Mouse (Mus musculus) heart, adult 11 months (tissue): Measurements from ENCODE around the gene Atl3.

Experiments used
- DNase-seq: peaks from one replicate; pipeline ENCODE4 v3.0.0; 2022

Gene Atl3

DNA sequence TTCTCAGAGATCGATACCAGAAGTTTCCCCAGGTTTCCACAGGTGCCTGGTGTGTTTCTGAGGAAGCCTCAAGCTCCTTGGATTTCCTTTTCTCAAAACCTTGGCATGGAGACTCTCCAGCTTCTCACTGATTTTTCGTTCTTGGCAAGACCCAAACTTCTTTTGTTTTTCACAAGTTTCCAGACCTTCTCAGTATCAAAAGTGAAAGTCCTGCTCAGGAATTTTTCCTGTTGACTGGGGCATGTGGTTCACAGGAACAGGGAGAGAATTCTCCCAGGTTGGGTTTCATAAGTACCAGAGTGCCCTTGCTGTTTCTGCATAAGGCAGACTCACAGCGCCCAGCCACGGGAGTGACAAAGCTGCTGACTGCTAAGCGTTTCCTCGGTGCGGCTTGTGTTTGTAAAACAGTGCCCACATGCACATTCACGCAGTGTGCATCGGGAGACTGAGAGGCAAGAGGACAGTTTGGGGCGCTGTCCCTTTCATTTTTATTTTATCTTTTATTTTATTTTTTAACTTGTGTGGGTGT is 68.8 kb downstream of the Atl3 start:
- peak; percentile 91 for DNase-seq

GRCm38 (mm10) chr19:7563676-7564075 is 69.8 kb downstream of the Atl3 start:
- DNase-seq, result no peak

GRCm38 (mm10) chr19:7564457-7564856 is 70.6 kb downstream of the Atl3 start:
- DNase-seq, result peak; percentile 81

GRCm38 (mm10) chr19:7566826-7567225 is 73.0 kb downstream of the Atl3 start:
- peak; percentile 87 for DNase-seq

DNA sequence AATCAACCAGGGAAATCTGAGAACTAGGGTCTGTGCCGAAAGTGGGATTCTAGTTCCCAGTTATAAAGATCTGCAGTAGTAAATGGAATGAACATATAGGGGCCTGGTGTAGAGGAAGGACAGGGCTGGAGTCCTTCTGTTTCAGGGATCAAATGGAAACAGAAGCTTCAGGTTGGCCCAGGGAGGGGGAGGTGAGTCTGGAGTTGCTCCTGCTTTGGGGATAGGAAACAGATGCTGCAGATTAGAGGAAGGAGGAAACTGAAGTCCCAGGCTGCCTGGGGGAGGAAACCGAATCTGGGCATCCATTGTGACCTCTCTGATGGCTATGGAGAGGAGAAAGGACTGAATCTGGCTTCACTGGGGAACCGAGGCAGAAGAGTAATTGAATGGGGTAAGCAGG is 74.5 kb downstream of the Atl3 start:
- DNase-seq, result peak; percentile 94

- DNase-seq, result no peak
Observed at GRCm38 (mm10) chr19:7569650-7570049, 75.8 kb downstream of the Atl3 start.

- DNase-seq, result no peak
Observed at GRCm38 (mm10) chr19:7576180-7576579, 82.3 kb downstream of the Atl3 start.

DNA sequence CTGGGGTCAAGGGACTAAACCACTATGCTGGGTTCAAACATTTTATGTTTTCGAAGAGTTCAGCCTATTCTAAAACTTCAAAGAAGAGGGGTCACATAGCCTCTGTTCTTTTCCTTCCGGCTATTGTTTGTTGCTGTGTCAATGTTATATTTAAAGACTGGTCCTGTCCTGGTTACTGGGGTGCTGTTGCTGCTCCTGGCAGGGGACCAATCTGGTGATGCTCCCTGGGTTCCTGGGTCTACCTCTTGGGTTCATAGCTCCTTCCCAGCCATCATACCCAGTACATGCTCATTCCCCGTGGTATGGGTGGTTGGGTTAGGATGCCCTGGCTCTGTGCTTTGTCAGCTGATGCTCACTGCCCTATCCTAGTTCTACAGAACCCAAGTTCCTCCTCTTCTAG is 83.9 kb downstream of the Atl3 start:
- peak; percentile 94 for DNase-seq

GRCm38 (mm10) chr19:7581042-7581441 is 87.2 kb downstream of the Atl3 start:
- peak; percentile 90 for DNase-seq

- DNase-seq, result peak; percentile 97
Observed at GRCm38 (mm10) chr19:7583101-7583500, 89.3 kb downstream of the Atl3 start.

DNA sequence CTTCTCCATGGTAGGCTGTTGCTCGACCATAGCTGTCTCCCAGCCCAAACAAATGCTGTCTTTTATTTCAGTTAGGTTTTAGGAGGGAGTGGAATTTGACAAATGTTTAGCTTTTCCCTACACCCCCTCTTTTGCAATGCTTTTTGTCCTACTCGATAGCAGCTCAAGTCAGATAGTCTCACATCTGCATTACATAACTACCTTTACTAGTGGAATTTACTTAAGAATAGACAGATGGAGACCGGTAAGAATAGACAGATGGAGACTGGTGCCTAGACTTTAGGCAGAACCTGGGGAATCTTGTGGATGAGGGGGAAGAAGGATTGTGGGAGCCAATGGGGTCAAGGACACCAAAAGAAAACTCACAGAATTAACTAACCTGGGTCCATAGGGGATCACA is 89.8 kb downstream of the Atl3 start:
- no peak for DNase-seq

GRCm38 (mm10) chr19:7585279-7585678 is 91.4 kb downstream of the Atl3 start:
- peak; percentile 95 for DNase-seq

DNA sequence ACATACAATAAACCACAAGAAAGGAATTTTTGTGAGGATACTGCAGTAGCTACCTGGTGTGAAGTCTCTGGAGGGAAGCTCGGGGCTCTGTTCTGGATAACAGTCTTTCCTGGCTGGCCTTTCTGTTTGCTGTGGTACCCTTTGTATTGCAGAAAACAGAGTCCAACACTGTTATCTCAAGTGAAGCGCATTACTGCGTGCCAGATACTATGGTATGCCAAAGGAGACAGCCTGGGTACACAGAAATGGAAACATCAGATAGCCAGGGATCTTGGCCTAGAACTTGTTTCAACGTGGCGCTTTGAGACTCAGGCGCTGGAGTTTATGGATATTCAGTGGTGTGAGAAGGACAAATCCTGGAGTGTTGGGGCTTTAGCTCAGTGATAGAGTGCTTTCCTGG is 91.9 kb downstream of the Atl3 start:
- DNase-seq, result peak; percentile 90
